Comparison of ENCODE assay signal across 8 mouse cellular contexts in the genomic region with DNA sequence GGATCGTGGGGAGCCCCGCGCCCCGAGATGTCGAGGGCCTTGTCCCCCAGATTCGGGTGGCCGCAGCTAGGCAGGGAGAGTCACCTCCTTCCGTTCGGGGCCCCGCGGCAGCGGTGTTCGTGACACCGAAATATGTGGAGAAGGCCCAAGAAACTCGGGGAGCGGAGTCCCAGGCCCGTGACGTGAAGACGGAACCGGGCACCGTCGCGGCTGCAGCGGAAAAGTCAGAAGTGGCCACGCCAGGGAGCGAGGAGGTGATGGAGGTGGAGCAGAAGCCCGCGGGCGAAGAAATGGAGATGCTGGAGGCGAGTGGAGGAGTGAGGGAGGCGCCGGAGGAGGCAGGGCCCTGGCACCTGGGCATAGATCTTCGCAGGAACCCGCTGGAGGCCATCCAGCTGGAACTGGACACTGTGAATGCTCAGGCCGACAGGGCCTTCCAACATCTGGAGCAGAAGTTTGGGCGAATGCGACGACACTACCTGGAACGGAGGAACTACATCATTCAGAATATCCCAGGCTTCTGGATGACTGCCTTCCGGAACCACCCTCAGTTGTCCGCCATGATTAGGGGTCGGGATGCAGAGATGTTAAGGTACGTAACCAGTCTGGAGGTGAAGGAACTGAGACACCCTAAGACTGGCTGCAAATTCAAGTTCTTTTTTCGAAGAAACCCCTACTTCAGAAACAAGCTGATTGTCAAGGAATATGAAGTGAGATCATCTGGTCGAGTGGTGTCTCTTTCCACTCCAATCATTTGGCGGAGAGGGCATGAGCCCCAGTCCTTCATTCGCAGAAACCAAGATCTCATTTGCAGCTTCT. TPM values are rescaled to one million over a fixed set of nuclear protein-coding genes. Genes with fewer than 3 reads are reported as not detected.
A peak's percentile ranks its signal among the peaks of the same experiment; 100 is the strongest.
DNase-seq lines count a peak whose midpoint lies in the region; ATAC-seq lines count a peak whose summit lies in the region.

No protein-coding gene starts in this region.

- H3K9ac ChIP-seq in embryonic facial prominence, embryonic 11.5 days (replicated peaks; ENCODE audit: low read length): peak overlapping the region; percentile 92
- peak overlapping the region; percentile 97 for H3K9ac ChIP-seq in liver, embryonic 13.5 days

- H3K4me2 ChIP-seq in embryonic facial prominence, embryonic 11.5 days (ENCODE audit: low read depth, low read length): peak overlapping the region; percentile 69
- peak overlapping the region; percentile 87 for H3K4me2 ChIP-seq in liver, embryonic 13.5 days

- ATAC-seq in CD4-positive, CD25-positive, alpha-beta regulatory T cell, adult 4 months: peak; percentile 15
- ATAC-seq in embryonic facial prominence, embryonic 11.5 days (replicated peaks; ENCODE audit: insufficient number of reproducible peaks, low FRiP score, low TSS enrichment, low read depth): peak; percentile 19
- peak; percentile 57 for ATAC-seq in liver, embryonic 13.5 days (ENCODE audit: low read depth)
- peak; percentile 31 for ATAC-seq in monocyte, adult 5-6 weeks (replicated peaks; ENCODE audit: insufficient number of reproducible peaks, low FRiP score, low TSS enrichment, poor library complexity, severe bottlenecking)

- peak overlapping the region; percentile 98 for H3K4me3 ChIP-seq in embryonic facial prominence, embryonic 11.5 days (ENCODE audit: low read depth, low read length)
- peak overlapping the region; percentile 97 for H3K4me3 ChIP-seq in heart, embryonic 10.5 days
- peak overlapping the region; percentile 98 for H3K4me3 ChIP-seq in liver, embryonic 13.5 days (replicated peaks)

- H3K36me3 ChIP-seq in embryonic facial prominence, embryonic 11.5 days (replicated peaks; ENCODE audit: control insufficient read depth, insufficient read depth, low read depth, low read length): no peaks in the 10 kb centered on the region; the same call in 1 of the 2 replicates
- H3K36me3 ChIP-seq in heart, embryonic 10.5 days: peaks cover 11% of the 10 kb centered on the region; the same call in 1 of the 2 replicates
- peaks cover 7% of the 10 kb centered on the region for H3K36me3 ChIP-seq in liver, embryonic 13.5 days

- 3% methylated on average over 47 of the region's 47 CpGs for WGBS in embryonic facial prominence, embryonic 11.5 days
- 4% methylated on average over 47 of the region's 47 CpGs for WGBS in heart, embryonic 10.5 days
- 4% methylated on average over 47 of the region's 47 CpGs for WGBS in liver, embryonic 13.5 days (ENCODE audit: insufficient replicate concordance)

- no peaks in the 10 kb centered on the region for H3K27me3 ChIP-seq in embryonic facial prominence, embryonic 11.5 days (ENCODE audit: control insufficient read depth, insufficient read depth, low read length)
- H3K27me3 ChIP-seq in heart, embryonic 10.5 days (ENCODE audit: insufficient read depth, poor library complexity, severe bottlenecking): no peaks in the 10 kb centered on the region
- no peaks in the 10 kb centered on the region for H3K27me3 ChIP-seq in liver, embryonic 13.5 days

- peak; percentile 38 for DNase-seq in adrenal gland, adult 8-10 months
- peak; percentile 39 for DNase-seq in embryonic facial prominence, embryonic 11.5 days (ENCODE audit: low spot score)
- peak; percentile 78 for DNase-seq in heart, embryonic 10.5 days (ENCODE audit: low spot score)
- DNase-seq in kidney, adult 9 months: peak; percentile 81
- no peak for DNase-seq in liver, embryonic 13.5 days
- DNase-seq in yolk sac, embryonic 10.5 days (ENCODE audit: low spot score): peak; percentile 45

- no peaks in the 10 kb centered on the region; the same call in 1 of the 2 replicates for H3K4me1 ChIP-seq in embryonic facial prominence, embryonic 11.5 days (ENCODE audit: control insufficient read depth, insufficient read depth, low read length)
- peaks cover 13% of the 10 kb centered on the region for H3K4me1 ChIP-seq in heart, embryonic 10.5 days
- peaks cover 20% of the 10 kb centered on the region for H3K4me1 ChIP-seq in liver, embryonic 13.5 days (replicated peaks)

- no peaks in the 10 kb centered on the region for H3K9me3 ChIP-seq in embryonic facial prominence, embryonic 11.5 days (replicated peaks; ENCODE audit: control insufficient read depth, low read length)
- H3K9me3 ChIP-seq in heart, embryonic 10.5 days: no peaks in the 10 kb centered on the region
- H3K9me3 ChIP-seq in liver, embryonic 13.5 days (replicated peaks): no peaks in the 10 kb centered on the region

- H3K27ac ChIP-seq in embryonic facial prominence, embryonic 11.5 days (replicated peaks; ENCODE audit: low read depth, low read length): peak overlapping the region; percentile 47; the same call in 1 of the 2 replicates
- peak overlapping the region; percentile 96 for H3K27ac ChIP-seq in heart, embryonic 10.5 days
- peak overlapping the region; percentile 85 for H3K27ac ChIP-seq in liver, embryonic 13.5 days

RNA-seq across cellular contexts. Expression of a gene that starts 0.6 kb away (rescaled TPM):
- 10 to 100 TPM; 30.1 to 35.5 TPM for polyA plus RNA-seq in CD4-positive, CD25-positive, alpha-beta regulatory T cell, adult 4 months (2017; shearing (Covaris generic))
- total RNA-seq in adrenal gland, adult 8-10 months (2022): 10 to 100 TPM; 65.5 to 80.9 (median 76.2) TPM
- 61.3 and 61.9 TPM in 2 replicates for polyA plus RNA-seq in embryonic facial prominence, embryonic 11.5 days (2014; fragmentation: Nextera tagmentation; extraction: Ambion mirVana)
- polyA plus RNA-seq in heart, embryonic 10.5 days (2016; fragmentation: Nextera tagmentation; extraction: Ambion mirVana): 57.5 and 69.9 TPM in 2 replicates
- polyA plus RNA-seq in liver, embryonic 13.5 days (2015; fragmentation: Nextera tagmentation; extraction: Ambion mirVana): 29.0 and 34.6 TPM in 2 replicates
- total RNA-seq in monocyte, adult 5-6 weeks (2017): 84.6 to 91.2 TPM (median 86.2 TPM) in 3 replicates

RNA-seq across cellular contexts. Expression of a gene that starts 14.6 kb away (rescaled TPM):
- 10 to 100 TPM in 1 of 2 experiments, 1 to 10 TPM in 1; 8.0 to 16.8 TPM for polyA plus RNA-seq in CD4-positive, CD25-positive, alpha-beta regulatory T cell, adult 4 months (2017; shearing (Covaris generic))
- 10 to 100 TPM; 20.5 to 34.6 (median 26.4) TPM for total RNA-seq in adrenal gland, adult 8-10 months (2022)
- polyA plus RNA-seq in embryonic facial prominence, embryonic 11.5 days (2014; fragmentation: Nextera tagmentation; extraction: Ambion mirVana): 15.7 and 16.5 TPM in 2 replicates
- polyA plus RNA-seq in heart, embryonic 10.5 days (2016; fragmentation: Nextera tagmentation; extraction: Ambion mirVana): 20.7 and 21.7 TPM in 2 replicates
- polyA plus RNA-seq in liver, embryonic 13.5 days (2015; fragmentation: Nextera tagmentation; extraction: Ambion mirVana): 0.82 and 0.99 TPM in 2 replicates
- 6.7 to 13.1 TPM (median 8.1 TPM) in 3 replicates for total RNA-seq in monocyte, adult 5-6 weeks (2017)
